Mouse (Mus musculus) gastrocnemius, postnatal 14 days (tissue): ENCODE results near the gene Tmem87b. TPM values are rescaled to one million over a fixed set of nuclear protein-coding genes. Genes with fewer than 3 reads are reported as not detected.

Source experiments
- DNase-seq: peaks from one replicate; pipeline ENCODE4 v3.0.0; 2021; ENCODE audit warnings: mixed read lengths
- intact Hi-C: fragments of 180-260 bp; cut with DNase I; formaldehyde crosslinking; loops from one replicate; pipeline ENCODE4 v1.15.1; 2025; ENCODE audit warnings: low total_unique reads
- total RNA-seq, 2 experiments: library from RNA; stranded (reverse); gene quantifications; 2 replicates each; pipeline ENCODE4 v1.2.3; 2021

Tmem87b gene
- total RNA-seq, 2 experiments from 2014 or later = 13.0 to 13.3 TPM

- intact Hi-C loops = loop anchor here (5.0 kb wide), 1 partner anchor 119 kb away; the partner anchor contains the start of gene Mertk
- DNase-seq = no peak
Observed at GRCm38 (mm10) chr2:128816311-128816710, 1.6 kb upstream of the Tmem87b start.

- DNase-seq = no peak
- intact Hi-C loops = loop anchor here (5.0 kb wide), 1 partner anchor 120 kb away; the partner anchor contains the start of gene Mertk
Observed at GRCm38 (mm10) chr2:128816916-128817315, 1.0 kb upstream of the Tmem87b start.

- intact Hi-C loops = loop anchor here (5.0 kb wide), 1 partner anchor 120 kb away; the partner anchor contains the start of gene Mertk
- DNase-seq = peak; percentile 14
Observed at GRCm38 (mm10) chr2:128817387-128817785, 532 bp upstream of the Tmem87b start.

- intact Hi-C loops = loop anchor here (5.0 kb wide), 1 partner anchor 122 kb away; the partner anchor contains the start of gene Mertk
- no peak for DNase-seq
Observed at GRCm38 (mm10) chr2:128818956-128819643, 1.2 kb downstream of the Tmem87b start.

DNA sequence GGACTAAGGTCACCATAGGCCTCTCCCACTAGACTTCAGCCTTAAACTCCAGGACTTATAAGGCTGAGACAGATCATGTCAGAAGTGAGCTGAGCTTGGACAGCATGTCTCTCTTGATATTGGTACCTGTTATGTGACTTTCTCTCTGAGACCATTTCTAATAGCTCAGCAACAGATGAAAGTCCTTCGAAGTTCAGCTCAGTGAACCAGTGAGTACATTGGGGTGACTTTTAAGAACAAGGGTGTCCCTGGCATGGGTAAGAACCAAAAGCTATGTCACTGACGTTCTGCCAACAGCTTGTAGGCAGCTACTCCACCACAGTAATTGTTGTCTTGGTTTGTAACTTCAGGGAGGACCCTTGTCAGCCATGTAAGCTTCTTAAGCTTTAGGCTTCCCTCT is 2.7 kb downstream of the Tmem87b start:
- no peak for DNase-seq
- intact Hi-C loops = no loop called here

- intact Hi-C loops = no loop called here
- DNase-seq = no peak
Observed at GRCm38 (mm10) chr2:128823893-128824292, 6.0 kb downstream of the Tmem87b start.

- DNase-seq = no peak
- intact Hi-C loops = no loop called here
Observed at GRCm38 (mm10) chr2:128827787-128828186, 9.9 kb downstream of the Tmem87b start.

DNA sequence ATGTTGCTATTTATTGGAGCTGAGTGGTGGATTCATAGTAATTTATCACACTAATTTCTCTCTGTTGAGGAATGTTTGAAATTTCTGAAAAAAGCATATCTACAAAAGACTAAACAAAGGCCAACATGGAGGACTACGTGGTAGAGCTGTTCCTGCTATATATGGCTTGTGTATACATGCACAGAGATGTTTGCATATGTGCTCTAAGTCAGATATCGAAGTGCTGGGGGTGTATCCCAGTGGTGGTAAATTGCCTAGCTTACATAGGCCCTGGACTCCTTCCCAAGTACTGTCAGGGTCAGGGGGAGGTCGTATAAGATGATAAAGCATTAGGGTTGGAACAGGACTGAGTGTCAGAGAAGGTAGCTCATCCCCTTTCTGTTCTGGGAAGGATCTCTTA is 14.7 kb downstream of the Tmem87b start:
- no peak for DNase-seq
- intact Hi-C loops = no loop called here

- no peak for DNase-seq
- intact Hi-C loops = no loop called here
Observed at GRCm38 (mm10) chr2:128833035-128833434, 15.1 kb downstream of the Tmem87b start.

DNA sequence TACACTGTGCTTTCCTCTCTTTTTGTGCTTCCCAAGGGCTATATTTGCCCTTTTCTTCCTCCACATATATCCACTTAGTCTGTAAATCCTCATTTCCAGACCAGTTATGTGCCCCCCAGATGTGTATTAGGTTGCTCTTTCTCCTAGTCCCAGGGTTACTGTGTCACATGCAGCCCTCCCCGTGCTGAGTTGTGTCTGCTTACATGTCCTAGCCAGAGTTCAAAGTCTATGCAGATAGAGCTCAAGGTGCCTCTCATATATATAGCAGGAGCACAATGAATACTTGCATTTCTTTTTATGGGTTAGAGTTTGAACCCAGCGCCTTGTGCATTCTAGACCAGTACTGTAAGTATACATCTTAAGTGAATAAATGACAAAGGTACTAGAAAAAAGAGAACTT is 15.5 kb downstream of the Tmem87b start:
- no peak for DNase-seq
- intact Hi-C loops = no loop called here

GRCm38 (mm10) chr2:128837531-128837930 is 19.6 kb downstream of the Tmem87b start:
- DNase-seq = no peak
- intact Hi-C loops = no loop called here

DNA sequence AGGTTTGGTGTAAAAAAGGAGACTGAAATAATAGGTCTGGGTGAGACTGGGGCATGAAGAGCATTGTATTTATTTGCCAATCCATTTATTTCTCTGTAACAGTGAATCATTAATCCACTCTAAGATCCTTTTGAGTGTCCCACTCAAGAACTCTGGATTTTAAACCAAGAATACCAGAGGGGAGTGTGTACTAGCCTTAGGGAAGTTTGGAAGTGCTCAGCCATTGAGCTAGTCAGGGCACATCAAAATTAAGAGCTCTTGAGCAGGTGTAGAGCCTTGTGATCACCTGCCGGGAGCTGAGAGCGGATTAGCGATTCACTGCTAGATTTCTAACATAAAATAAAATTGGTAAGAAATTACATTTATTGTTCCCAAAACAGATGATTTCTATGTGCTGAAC is 20.7 kb downstream of the Tmem87b start:
- no peak for DNase-seq
- intact Hi-C loops = no loop called here

DNA sequence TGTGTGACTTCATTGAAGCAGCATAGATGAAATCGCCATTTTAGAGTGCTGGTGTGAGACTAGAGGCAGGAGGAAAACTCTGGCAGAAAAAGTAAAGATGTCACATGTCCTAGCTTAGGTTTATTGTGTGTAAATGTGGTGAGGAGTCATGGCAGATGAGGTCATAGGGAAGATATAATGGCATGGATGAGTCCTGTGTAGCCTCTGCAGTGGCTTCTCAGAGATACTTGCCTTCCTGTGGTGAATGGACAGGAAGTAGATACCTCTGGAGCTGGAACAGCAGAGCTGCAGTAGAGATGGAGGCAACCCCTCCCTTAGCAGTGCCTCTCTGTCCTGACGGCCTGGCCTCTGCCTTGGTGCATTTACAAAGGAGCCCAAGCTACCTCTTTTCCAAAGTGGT is 21.6 kb downstream of the Tmem87b start:
- intact Hi-C loops = no loop called here
- no peak for DNase-seq

DNA sequence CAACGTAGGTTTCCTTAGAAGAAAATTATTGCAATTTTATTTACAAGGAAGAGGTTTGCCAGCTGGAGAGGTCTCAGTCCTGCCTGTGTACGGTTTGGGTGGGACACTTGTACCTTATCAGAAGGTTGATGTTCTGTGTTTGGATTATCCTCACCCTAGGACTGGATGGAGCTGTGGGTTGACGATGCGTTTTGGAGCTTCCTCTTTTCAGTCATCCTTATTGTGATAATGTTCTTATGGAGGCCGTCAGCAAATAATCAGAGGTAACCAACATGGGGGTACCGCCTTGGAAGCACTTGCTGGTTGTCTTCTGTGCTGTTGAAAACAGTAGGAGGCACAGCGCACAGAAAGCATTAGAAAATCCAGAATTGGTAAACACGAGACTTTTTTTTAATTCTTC is 24.5 kb downstream of the Tmem87b start:
- intact Hi-C loops = no loop called here
- no peak for DNase-seq

- intact Hi-C loops = no loop called here
Observed at GRCm38 (mm10) chr2:128850036-128850435, 32.1 kb downstream of the Tmem87b start.

DNA sequence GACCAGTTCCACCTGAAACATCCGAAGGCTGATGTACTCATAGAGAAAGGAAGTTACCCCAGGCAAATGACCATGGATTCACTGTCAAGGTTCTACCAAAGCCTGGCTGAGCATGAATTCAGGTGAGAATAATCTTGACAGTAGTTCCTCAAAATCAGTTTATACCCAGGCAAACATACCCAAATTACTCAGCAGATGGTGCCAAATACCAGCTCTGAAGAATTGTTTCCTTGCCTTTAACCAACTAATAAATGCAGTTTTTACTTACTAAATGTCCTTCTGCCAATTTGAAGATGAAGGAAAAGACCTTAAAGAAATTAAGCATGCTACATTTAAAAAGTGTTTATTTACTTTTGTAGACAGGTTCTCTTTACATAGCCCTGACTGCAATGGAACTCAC is 38.8 kb downstream of the Tmem87b start:
- DNase-seq = no peak
- intact Hi-C loops = no loop called here

More at GRCm38 (mm10) chr2:128850036-128850435, 32.1 kb downstream of the Tmem87b start:
- no peak for DNase-seq

- intact Hi-C loops = no loop called here
- no peak for DNase-seq
Observed at GRCm38 (mm10) chr2:128858962-128859361, 41.0 kb downstream of the Tmem87b start.

- intact Hi-C loops = no loop called here
- DNase-seq = no peak
Observed at GRCm38 (mm10) chr2:128859861-128860260, 41.9 kb downstream of the Tmem87b start.

DNA sequence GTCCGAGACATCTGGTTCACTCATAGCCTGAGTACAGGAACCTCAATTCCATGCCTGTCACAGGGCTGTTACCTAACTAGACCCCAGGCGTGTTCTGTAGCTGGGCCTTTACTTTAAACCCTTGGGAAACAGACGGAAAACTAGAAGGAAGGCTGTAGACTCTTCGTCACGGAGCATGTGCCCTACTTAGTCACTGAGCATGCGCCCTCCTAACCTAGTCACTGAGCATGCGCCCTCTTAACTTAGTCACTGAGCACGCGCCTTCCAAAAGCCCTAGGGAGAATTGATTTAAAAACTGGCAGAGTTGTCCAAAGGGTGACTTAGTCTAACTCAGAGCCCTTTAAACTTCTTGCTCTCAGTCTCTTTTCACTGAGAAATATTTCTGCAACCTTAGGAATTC is 44.7 kb downstream of the Tmem87b start, which contains the start of gene Fbln7:
Gene Fbln7 (plus strand): TSS at position 346 of the 400 bp plus-strand sequence.
- no peak for DNase-seq
- intact Hi-C loops = no loop called here

DNA sequence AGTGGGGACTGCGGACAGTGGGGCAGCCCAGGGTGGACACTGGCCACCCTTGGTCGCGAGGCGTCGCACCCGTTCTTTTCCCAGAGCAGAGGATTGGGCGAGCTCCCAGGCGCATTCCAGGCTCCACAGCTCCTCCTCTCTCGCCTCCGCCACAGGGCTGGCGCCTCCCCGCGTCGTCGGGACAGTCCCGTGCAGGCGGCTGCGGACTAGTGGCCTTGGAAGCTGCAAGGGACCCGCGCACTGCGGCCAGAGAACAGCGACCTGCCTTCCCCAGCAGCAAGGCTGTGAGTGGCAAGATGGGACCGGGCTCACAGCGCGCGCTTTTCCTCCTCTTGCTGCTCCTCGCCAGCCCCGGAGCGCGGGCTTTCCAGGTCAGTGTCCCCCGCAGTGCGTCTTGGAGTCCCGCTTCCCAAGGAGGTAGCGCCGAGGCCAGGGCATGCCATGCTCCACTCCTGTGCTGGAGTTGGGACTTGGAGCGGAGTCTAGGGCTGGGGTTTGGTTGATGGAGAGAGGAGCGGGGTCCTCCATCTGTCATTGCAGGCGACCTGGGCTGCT is 45.9 kb downstream of the Tmem87b start:
- DNase-seq = peak; percentile 81
- intact Hi-C loops = no loop called here

- no peak for DNase-seq
- intact Hi-C loops = no loop called here
Observed at GRCm38 (mm10) chr2:128865061-128865460, 47.1 kb downstream of the Tmem87b start.
